Mouse (Mus musculus): ENCODE results near the gene Astn2.

The Astn2 gene

DNA sequence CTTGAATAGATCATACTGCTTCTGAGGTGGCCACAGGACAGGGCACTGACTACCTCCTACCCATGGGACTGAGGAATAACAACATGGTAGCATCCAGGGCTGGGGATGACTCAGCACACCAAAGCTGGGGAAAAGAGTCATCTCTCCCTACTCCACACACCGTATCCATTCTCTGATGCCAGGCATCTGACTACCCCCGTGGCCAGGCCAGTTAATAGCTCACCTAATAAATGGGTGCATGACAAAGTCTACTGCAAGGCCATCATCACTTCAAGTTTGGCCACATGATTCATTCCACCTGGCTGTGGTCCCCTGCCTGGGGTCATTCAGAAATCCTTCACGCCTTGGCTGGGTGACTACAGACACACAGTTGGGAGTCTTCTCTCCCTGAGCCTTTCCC, 914.7 kb downstream of the Astn2 start:
- WGBS = 84% methylated on average over 3 of the region's 3 CpGs

GRCm38 (mm10) chr4:65481632-65482031, 922.8 kb downstream of the Astn2 start:
- WGBS = 79% methylated on average over 5 of the region's 5 CpGs

DNA sequence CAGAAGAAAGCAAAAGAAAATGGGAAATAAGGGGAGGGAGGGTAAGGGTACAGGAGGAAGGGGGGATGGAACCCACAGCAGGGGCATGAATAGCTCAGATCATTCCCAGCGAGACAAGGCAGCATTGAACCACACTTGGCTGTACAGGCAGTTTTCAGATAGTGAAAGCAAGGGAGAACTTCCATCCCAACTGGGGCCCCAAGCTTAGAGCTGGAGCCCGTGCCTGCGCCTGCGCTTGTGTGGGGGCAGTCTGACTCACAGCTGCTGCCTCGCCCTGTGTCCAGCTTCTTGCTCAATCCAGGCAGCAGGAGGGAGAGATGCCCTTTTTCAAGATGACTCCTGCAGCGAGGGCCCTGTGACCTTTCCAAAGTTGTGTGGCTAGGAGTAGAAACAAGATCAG, 927.3 kb downstream of the Astn2 start:
- 34% methylated on average over 6 of the region's 6 CpGs for WGBS

- 48% methylated on average over 4 of the region's 4 CpGs for WGBS
Observed at GRCm38 (mm10) chr4:65475925-65476560, 928.4 kb downstream of the Astn2 start.

GRCm38 (mm10) chr4:65473141-65473540, 931.3 kb downstream of the Astn2 start:
- WGBS = 55% methylated on average over 5 of the region's 5 CpGs

DNA sequence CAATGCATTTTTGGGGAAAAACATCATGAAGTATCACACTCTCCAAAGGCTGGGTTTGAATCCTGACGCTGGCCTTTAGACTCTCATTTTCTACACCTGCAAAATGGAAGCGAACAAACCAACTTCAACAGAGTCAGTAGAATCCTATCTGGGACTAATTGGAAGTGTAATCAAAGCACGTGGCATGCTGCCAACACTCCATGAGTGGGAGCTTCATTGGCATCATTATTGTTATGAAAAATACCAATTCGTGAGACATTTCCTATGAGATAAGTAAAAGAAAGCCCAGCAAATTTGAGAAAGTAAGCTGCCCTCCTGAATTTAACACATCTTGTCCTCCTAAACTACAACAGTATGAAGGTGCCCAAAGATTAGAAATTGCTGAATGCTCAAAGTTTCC, 955.2 kb downstream of the Astn2 start:
- 47% methylated on average over 4 of the region's 4 CpGs for WGBS

- WGBS = 79% methylated on average over 4 of the region's 4 CpGs
Observed at GRCm38 (mm10) chr4:65441746-65442145, 962.7 kb downstream of the Astn2 start.

GRCm38 (mm10) chr4:65430804-65431203, 973.6 kb downstream of the Astn2 start:
- WGBS = 48% methylated on average over 3 of the region's 3 CpGs

- WGBS = 68% methylated on average over 3 of the region's 3 CpGs
Observed at GRCm38 (mm10) chr4:65427480-65427879, 976.9 kb downstream of the Astn2 start.

DNA sequence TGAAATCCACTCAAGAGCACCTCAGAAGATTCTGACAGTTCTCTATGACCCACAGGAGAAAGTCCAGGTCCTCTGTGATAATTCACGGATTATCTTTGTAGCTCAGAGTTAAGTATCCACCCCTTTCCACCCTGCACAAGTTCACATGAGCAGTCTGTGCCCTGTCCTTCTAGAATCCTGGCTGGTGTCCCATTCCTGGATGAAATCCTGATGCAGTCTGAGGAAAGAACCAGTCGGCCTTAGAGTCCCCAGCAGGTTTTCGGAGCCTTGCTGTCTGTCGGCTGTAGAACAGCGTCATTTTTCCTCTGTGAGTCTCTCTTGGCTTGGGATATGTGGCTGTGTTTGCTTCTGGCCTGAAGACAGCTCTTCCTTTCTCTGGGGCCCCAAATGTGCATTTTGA, 978.0 kb downstream of the Astn2 start:
- WGBS = 69% methylated on average over 5 of the region's 5 CpGs

DNA sequence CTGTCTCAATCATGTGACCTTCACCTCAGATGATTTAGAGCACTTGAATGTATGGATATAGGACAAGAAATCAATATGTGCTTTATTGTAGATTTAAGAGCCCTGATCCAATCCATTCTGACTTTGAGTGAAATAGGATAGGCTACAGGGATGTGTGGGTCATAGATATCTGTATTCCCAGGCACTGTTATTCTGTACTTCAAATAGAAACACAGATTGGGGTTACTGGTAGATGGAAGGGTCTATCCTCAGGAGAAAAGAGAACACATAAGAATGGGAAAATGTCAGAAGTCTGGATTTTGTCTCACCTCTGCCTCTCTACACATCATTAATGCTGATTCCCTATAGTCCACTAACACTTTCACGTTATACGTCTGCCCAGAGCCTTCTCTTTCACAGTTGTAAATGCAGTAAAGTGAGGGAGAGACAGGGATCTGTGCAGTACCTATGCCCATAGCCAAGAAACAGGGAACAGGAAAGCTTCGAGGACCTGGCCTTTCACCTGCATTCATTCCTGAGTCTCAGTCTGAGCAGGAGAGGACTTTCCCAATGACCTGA, 981.3 kb downstream of the Astn2 start:
- 95% methylated on average over 3 of the region's 3 CpGs for WGBS

DNA sequence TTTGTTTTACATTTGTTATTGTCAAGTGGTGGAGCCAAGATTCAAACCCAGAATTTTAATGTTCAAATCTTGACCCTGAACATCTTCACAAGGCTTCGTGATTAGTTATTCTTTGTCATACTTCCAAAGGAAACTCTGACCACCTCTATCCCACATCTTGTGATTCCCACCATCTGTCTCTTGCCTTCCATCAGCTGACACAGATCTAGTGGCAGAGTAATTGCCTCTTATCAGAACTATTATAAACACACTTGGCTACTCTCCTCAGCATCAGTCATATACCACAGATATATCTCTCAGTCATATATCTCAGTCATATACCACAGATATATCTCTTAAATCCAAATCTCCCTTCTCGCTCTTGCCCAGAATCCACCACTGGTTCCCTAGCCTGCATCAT, 983.1 kb downstream of the Astn2 start:
- whole genome bisulfite sequencing = 92% methylated on average over 2 of the region's 2 CpGs

GRCm38 (mm10) chr4:65420511-65420931, 983.9 kb downstream of the Astn2 start:
- WGBS = 63% methylated on average over 3 of the region's 3 CpGs

DNA sequence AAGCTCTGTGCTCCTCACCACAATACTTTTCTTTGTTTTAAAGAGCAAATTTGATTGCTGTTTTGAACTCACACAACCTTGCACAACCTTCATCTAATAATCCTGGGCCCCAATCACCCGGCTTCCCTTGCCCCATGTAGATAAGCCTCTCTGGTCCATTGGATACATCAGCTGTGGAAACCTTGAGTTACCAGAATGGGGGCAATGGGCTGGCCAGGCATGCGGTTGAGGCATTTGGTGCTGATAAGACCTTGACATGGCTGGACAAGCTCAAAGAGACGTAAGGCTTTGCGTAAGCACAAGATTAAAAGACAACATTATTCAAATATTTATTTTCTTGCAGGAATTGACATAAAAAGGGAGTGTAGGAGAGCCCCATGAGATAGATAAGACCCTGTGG, 988.9 kb downstream of the Astn2 start:
- 96% methylated on average over 4 of the region's 4 CpGs for WGBS

GRCm38 (mm10) chr4:65402836-65403634, 1001.4 kb downstream of the Astn2 start:
- WGBS = 85% methylated on average over 6 of the region's 6 CpGs

GRCm38 (mm10) chr4:65402286-65402685, 1002.1 kb downstream of the Astn2 start:
- 83% methylated on average over 5 of the region's 5 CpGs for WGBS

- WGBS = 96% methylated on average over 4 of the region's 4 CpGs
Observed at GRCm38 (mm10) chr4:65399457-65399856, 1005.0 kb downstream of the Astn2 start.

DNA sequence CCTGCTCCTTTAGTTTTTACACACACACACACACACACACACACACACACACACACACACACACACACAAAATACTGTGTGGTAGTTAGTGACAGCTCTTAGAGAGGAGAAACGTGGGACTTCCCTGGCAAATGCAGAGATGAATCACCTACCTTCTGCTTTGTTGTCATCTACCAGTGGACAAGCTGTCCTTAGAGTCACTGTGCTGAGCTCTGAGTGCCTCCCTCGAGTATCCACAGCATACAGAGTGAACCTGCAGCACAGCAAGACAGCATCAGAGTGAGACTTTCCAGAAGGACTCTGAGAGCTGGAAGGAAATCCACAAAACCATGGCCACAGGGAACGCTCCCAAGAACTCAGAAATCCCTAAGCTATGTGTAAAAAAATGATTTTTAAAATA, 1007.6 kb downstream of the Astn2 start:
- 61% methylated on average over 3 of the region's 3 CpGs for WGBS

DNA sequence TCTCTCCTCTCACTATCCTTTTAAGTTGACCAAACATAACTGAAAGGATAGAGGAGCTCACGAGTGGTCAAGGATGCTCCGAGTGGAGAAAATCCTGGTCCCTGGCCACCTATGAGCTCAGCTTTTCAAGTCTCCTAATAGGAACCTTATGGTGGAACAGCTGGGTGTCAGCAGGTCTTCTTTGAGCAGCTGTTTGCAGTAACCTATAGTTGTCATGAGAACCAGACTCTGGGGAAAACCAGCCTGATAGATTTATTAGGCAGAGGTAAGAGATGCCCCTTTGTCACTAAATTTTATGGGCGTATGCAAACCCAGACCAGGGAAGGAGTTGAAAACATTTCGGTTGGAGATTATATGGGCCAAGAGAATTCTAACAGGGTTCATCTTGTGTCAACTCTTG, 1013.4 kb downstream of the Astn2 start:
- WGBS = 83% methylated on average over 4 of the region's 4 CpGs

GRCm38 (mm10) chr4:65383070-65383469, 1021.3 kb downstream of the Astn2 start:
- WGBS = 94% methylated on average over 4 of the region's 4 CpGs

DNA sequence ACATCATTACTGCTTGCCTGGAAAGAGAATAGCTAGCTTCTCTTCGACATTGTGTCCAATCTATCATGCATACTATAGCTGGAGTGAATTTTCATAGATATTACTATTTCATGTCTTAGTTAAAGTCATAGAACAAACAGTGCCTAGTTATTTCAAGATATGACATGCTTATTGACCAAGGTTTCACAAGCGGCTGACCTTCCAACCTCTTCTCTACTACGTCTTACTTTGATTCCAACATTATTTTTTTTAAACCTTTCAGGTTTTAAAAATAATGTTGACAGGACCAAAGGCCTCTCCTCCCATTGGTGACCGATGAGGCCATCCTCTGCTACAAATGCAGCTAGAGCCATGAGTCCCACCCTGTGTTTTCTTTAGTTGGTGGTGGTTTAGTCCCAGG, 1025.0 kb downstream of the Astn2 start:
- 90% methylated on average over 4 of the region's 4 CpGs for WGBS

GRCm38 (mm10) chr4:65376571-65376970, 1027.8 kb downstream of the Astn2 start:
- WGBS = 97% methylated on average over 2 of the region's 2 CpGs

- 90% methylated on average over 1 of the region's 1 CpGs for WGBS
Observed at GRCm38 (mm10) chr4:65373841-65374240, 1030.6 kb downstream of the Astn2 start.
